Mouse (Mus musculus) liver, adult 2 months (tissue): ENCODE results near the gene Klc4.

Experiments used
- CTCF ChIP-seq: fragments of 200-500 bp; IDR thresholded peaks from 2 replicates; pipeline ENCODE4 v1.5.1; 2011; ENCODE audit warnings: low read depth, low read length, control low read depth
- POLR2A ChIP-seq: fragments of 200-500 bp; IDR thresholded peaks from 2 replicates; pipeline ENCODE4 v1.6.1; 2011; ENCODE audit warnings: low read length, control low read depth; ENCODE audit not compliant: insufficient read depth; ENCODE audit errors: extremely low read depth

GRCm38 (mm10) chr17:46629685-46630441 lies 16.0 kb downstream of the Klc4 start:
- TF ChIP-seq CTCF (no peak), POLR2A (no peak)
